Mouse (Mus musculus) brain, embryonic 14.5 days (tissue): ENCODE measurements at regions not wholly inside any gene's neighbourhood (a gene's known extent, or its start where the extent isn't known, plus 50 kb on each side); places are given as distances from the start of the nearest gene placed in this dataset.

Experiments
- CTCF ChIP-seq: fragments of 200-500 bp; IDR thresholded peaks from 2 replicates; pipeline ENCODE4 v1.5.1; 2012; ENCODE audit warnings: inconsistent platforms, mild to moderate bottlenecking, moderate library complexity, borderline replicate concordance; ENCODE audit not compliant: insufficient read depth, insufficient read length; ENCODE audit errors: extremely low read depth
- POLR2A ChIP-seq: fragments of 200-500 bp; IDR thresholded peaks from 2 replicates; pipeline ENCODE4 v1.6.1; 2012; ENCODE audit warnings: mild to moderate bottlenecking, inconsistent platforms, borderline replicate concordance; ENCODE audit not compliant: poor library complexity, insufficient read depth, insufficient read length, severe bottlenecking; ENCODE audit errors: extremely low read depth

DNA sequence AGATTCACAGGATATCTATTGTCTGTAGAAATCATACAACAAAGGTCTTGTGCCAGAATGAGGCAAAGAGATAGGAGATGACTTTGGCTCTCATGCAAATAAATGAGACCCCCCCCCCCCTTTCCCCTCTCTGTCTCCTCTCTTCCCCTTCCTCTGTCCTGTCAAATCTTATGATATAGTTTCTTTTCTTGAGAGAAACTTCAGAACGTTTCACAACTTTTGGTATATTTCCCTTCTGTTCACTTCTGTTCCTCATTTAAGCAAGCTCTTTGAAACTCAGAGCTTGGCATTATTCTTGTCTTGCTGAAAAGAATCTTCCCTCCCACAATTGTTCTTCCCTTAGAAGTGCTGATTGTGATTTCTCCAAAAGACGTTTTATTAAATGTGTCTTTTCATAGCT is 490.1 kb downstream of the Kctd12 start:
- TF ChIP-seq CTCF (no peak), POLR2A (no peak)
